Mouse (Mus musculus): ENCODE results near the gene Gm17660. TPM values are rescaled to one million over a fixed set of nuclear protein-coding genes. Genes with fewer than 3 reads are reported as not detected.
"Not testable (repeated sequence)": the region's sequence is repeated elsewhere in the genome, so short reads cannot be mapped to it uniquely, and the experiment has no call there.

The Gm17660 gene
- polyA plus RNA-seq, 1 experiment from 2014 or later = not detected

GRCm38 (mm10) chr5:104035824-104036223 lies 41.6 kb downstream of the Gm17660 start:
- WGBS = 55% methylated on average over 1 of the region's 1 CpGs
- Histone ChIP-seq H3K9ac (ENCODE audit: low read length) (no peak overlapping the region), H3K36me3 (ENCODE audit: control insufficient read depth, insufficient read depth, low read length) (no peaks in the 10 kb centered on the region), H3K4me1 (ENCODE audit: control insufficient read depth in 2 of 2, insufficient read depth in 2 of 2, low read length in 2 of 2) (0 out of 4 replicates have a peak, but pooled peaks cover 0 to 3% of the 10 kb centered on the region in 2 experiments), H3K27ac (replicated peaks in 1 of 2; ENCODE audit: control insufficient read depth in 1 of 2, insufficient read depth in 1 of 2, low read depth in 2 of 2, low read length in 2 of 2) (no peak overlapping the region), H3K4me2 (ENCODE audit: low read length) (no peak overlapping the region), H3K27me3 (ENCODE audit: control insufficient read depth, insufficient read depth, low read length) (no peaks in the 10 kb centered on the region), H3K4me3 (ENCODE audit: control insufficient read depth in 1 of 2, insufficient read depth in 1 of 2, low read depth in 1 of 2, low read length in 2 of 2) (no peak overlapping the region), H3K9me3 (ENCODE audit: control insufficient read depth, low read length) (no peaks in the 10 kb centered on the region)
- no peak for ATAC-seq (ENCODE audit: insufficient number of reproducible peaks, insufficient read depth, low FRiP score, low read depth)

GRCm38 (mm10) chr5:104035066-104035465 lies 42.3 kb downstream of the Gm17660 start:
- no peaks in the 10 kb centered on the region for H3K9me3 ChIP-seq (ENCODE audit: control insufficient read depth, low read length)
- no peak overlapping the region for H3K4me2 ChIP-seq (ENCODE audit: low read length)
- no peak for ATAC-seq (ENCODE audit: insufficient number of reproducible peaks, insufficient read depth, low FRiP score, low read depth)
- no peaks in the 10 kb centered on the region for H3K27me3 ChIP-seq (ENCODE audit: control insufficient read depth, insufficient read depth, low read length)
- H3K4me3 ChIP-seq (ENCODE audit: control insufficient read depth in 1 of 2, insufficient read depth in 1 of 2, low read depth in 1 of 2, low read length in 2 of 2) = no peak overlapping the region
- H3K36me3 ChIP-seq (ENCODE audit: control insufficient read depth, insufficient read depth, low read length) = no peaks in the 10 kb centered on the region
- H3K4me1 ChIP-seq (ENCODE audit: control insufficient read depth in 2 of 2, insufficient read depth in 2 of 2, low read length in 2 of 2) = 0 out of 4 replicates have a peak, but pooled peaks cover 0 to 3% of the 10 kb centered on the region in 2 experiments
- no peak overlapping the region for H3K9ac ChIP-seq (ENCODE audit: low read length)
- H3K27ac ChIP-seq (replicated peaks in 1 of 2; ENCODE audit: control insufficient read depth in 1 of 2, insufficient read depth in 1 of 2, low read depth in 2 of 2, low read length in 2 of 2) = no peak overlapping the region

GRCm38 (mm10) chr5:104032434-104033097 lies 44.8 kb downstream of the Gm17660 start:
- no peak for ATAC-seq (ENCODE audit: insufficient number of reproducible peaks, insufficient read depth, low FRiP score, low read depth)
- no peaks in the 10 kb centered on the region for H3K36me3 ChIP-seq (ENCODE audit: control insufficient read depth, insufficient read depth, low read length)
- H3K9ac ChIP-seq (ENCODE audit: low read length) = no peak overlapping the region
- no peak overlapping the region for H3K27ac ChIP-seq (replicated peaks in 1 of 2; ENCODE audit: control insufficient read depth in 1 of 2, insufficient read depth in 1 of 2, low read depth in 2 of 2, low read length in 2 of 2)
- H3K4me2 ChIP-seq (ENCODE audit: low read length) = no peak overlapping the region
- WGBS = 45% methylated on average over 2 of the region's 2 CpGs
- no peaks in the 10 kb centered on the region for H3K9me3 ChIP-seq (ENCODE audit: control insufficient read depth, low read length)
- no peaks in the 10 kb centered on the region for H3K27me3 ChIP-seq (ENCODE audit: control insufficient read depth, insufficient read depth, low read length)
- 0 out of 4 replicates have a peak, but pooled peaks cover 0 to 3% of the 10 kb centered on the region in 2 experiments for H3K4me1 ChIP-seq (ENCODE audit: control insufficient read depth in 2 of 2, insufficient read depth in 2 of 2, low read length in 2 of 2)
- no peak overlapping the region for H3K4me3 ChIP-seq (ENCODE audit: control insufficient read depth in 1 of 2, insufficient read depth in 1 of 2, low read depth in 1 of 2, low read length in 2 of 2)

- no peaks in the 10 kb centered on the region for H3K9me3 ChIP-seq (ENCODE audit: control insufficient read depth, low read length)
- H3K36me3 ChIP-seq (ENCODE audit: control insufficient read depth, insufficient read depth, low read length) = no peaks in the 10 kb centered on the region
- peaks cover 12 to 15% of the 10 kb centered on the region in 2 experiments for H3K4me1 ChIP-seq (ENCODE audit: control insufficient read depth in 2 of 2, insufficient read depth in 2 of 2, low read length in 2 of 2)
- peak overlapping the region; percentile 42 for H3K4me2 ChIP-seq (ENCODE audit: low read length)
- WGBS = 30% methylated on average over 17 of the region's 17 CpGs
- no peak for ATAC-seq (ENCODE audit: insufficient number of reproducible peaks, insufficient read depth, low FRiP score, low read depth)
- 0 out of 2 replicates have a peak overlapping the region, but pooled peaks have one; percentile 19 for H3K9ac ChIP-seq (ENCODE audit: low read length)
- no peak overlapping the region for H3K4me3 ChIP-seq (ENCODE audit: control insufficient read depth in 1 of 2, insufficient read depth in 1 of 2, low read depth in 1 of 2, low read length in 2 of 2)
- no peaks in the 10 kb centered on the region for H3K27me3 ChIP-seq (ENCODE audit: control insufficient read depth, insufficient read depth, low read length)
- H3K27ac ChIP-seq (replicated peaks in 1 of 2; ENCODE audit: control insufficient read depth in 1 of 2, insufficient read depth in 1 of 2, low read depth in 2 of 2, low read length in 2 of 2) = no peak overlapping the region
Observed at GRCm38 (mm10) chr5:104025245-104025854, 52.1 kb downstream of the Gm17660 start.

- 43% methylated on average over 11 of the region's 11 CpGs for WGBS
- Histone ChIP-seq H3K9ac (ENCODE audit: low read length) (no peak overlapping the region), H3K36me3 (ENCODE audit: control insufficient read depth, insufficient read depth, low read length) (no peaks in the 10 kb centered on the region), H3K9me3 (ENCODE audit: control insufficient read depth, low read length) (no peaks in the 10 kb centered on the region), H3K4me2 (ENCODE audit: low read length) (peak overlapping the region; percentile 42), H3K27me3 (ENCODE audit: control insufficient read depth, insufficient read depth, low read length) (no peaks in the 10 kb centered on the region), H3K4me3 (ENCODE audit: control insufficient read depth in 1 of 2, insufficient read depth in 1 of 2, low read depth in 1 of 2, low read length in 2 of 2) (no peak overlapping the region), H3K27ac (replicated peaks in 1 of 2; ENCODE audit: control insufficient read depth in 1 of 2, insufficient read depth in 1 of 2, low read depth in 2 of 2, low read length in 2 of 2) (no peak overlapping the region), H3K4me1 (ENCODE audit: control insufficient read depth in 2 of 2, insufficient read depth in 2 of 2, low read length in 2 of 2) (peaks cover 15 to 21% of the 10 kb centered on the region in 2 experiments)
- no peak for ATAC-seq (ENCODE audit: insufficient number of reproducible peaks, insufficient read depth, low FRiP score, low read depth)
Observed at GRCm38 (mm10) chr5:104024762-104025161, 52.6 kb downstream of the Gm17660 start.

- WGBS = 77% methylated on average over 5 of the region's 5 CpGs
- not testable (repeated sequence) for H3K27ac ChIP-seq (replicated peaks in 1 of 2; ENCODE audit: control insufficient read depth in 1 of 2, insufficient read depth in 1 of 2, low read depth in 2 of 2, low read length in 2 of 2)
Observed at GRCm38 (mm10) chr5:104024193-104024592, 53.2 kb downstream of the Gm17660 start.

GRCm38 (mm10) chr5:104023289-104024020 lies 54.0 kb downstream of the Gm17660 start:
- no peak overlapping the region for H3K27ac ChIP-seq (replicated peaks in 1 of 2; ENCODE audit: control insufficient read depth in 1 of 2, insufficient read depth in 1 of 2, low read depth in 2 of 2, low read length in 2 of 2)
- no peak overlapping the region for H3K9ac ChIP-seq (ENCODE audit: low read length)
- no peak for ATAC-seq (ENCODE audit: insufficient number of reproducible peaks, insufficient read depth, low FRiP score, low read depth)
- 77% methylated on average over 8 of the region's 8 CpGs for WGBS
- no peak overlapping the region for H3K4me2 ChIP-seq (ENCODE audit: low read length)
- no peaks in the 10 kb centered on the region for H3K9me3 ChIP-seq (ENCODE audit: control insufficient read depth, low read length)
- H3K4me3 ChIP-seq (ENCODE audit: control insufficient read depth in 1 of 2, insufficient read depth in 1 of 2, low read depth in 1 of 2, low read length in 2 of 2) = no peak overlapping the region
- no peaks in the 10 kb centered on the region for H3K36me3 ChIP-seq (ENCODE audit: control insufficient read depth, insufficient read depth, low read length)
- H3K27me3 ChIP-seq (ENCODE audit: control insufficient read depth, insufficient read depth, low read length) = no peaks in the 10 kb centered on the region
- H3K4me1 ChIP-seq (ENCODE audit: control insufficient read depth in 2 of 2, insufficient read depth in 2 of 2, low read length in 2 of 2) = peaks cover 16 to 31% of the 10 kb centered on the region in 2 experiments

More at GRCm38 (mm10) chr5:104024193-104024592, 53.2 kb downstream of the Gm17660 start:
- not testable (repeated sequence) for H3K4me3 ChIP-seq (ENCODE audit: control insufficient read depth in 1 of 2, insufficient read depth in 1 of 2, low read depth in 1 of 2, low read length in 2 of 2); H3K27me3 ChIP-seq (ENCODE audit: control insufficient read depth, insufficient read depth, low read length); H3K9me3 ChIP-seq (ENCODE audit: control insufficient read depth, low read length); ATAC-seq (ENCODE audit: insufficient number of reproducible peaks, insufficient read depth, low FRiP score, low read depth); H3K36me3 ChIP-seq (ENCODE audit: control insufficient read depth, insufficient read depth, low read length); H3K4me2 ChIP-seq (ENCODE audit: low read length); H3K9ac ChIP-seq (ENCODE audit: low read length)
- H3K4me1 ChIP-seq (ENCODE audit: control insufficient read depth in 2 of 2, insufficient read depth in 2 of 2, low read length in 2 of 2) = peaks cover 16 to 27% of the 10 kb centered on the region in 2 experiments
